Mouse (Mus musculus) bone marrow, adult 2 months (tissue): ENCODE results near the gene Zic2.

Experiments used
- CTCF ChIP-seq: fragments of 200-500 bp; IDR thresholded peaks from 2 replicates; pipeline ENCODE4 v1.5.1; 2011; ENCODE audit warnings: low read length, control low read depth; ENCODE audit not compliant: control insufficient read depth, insufficient read depth
- POLR2A ChIP-seq: fragments of 200-500 bp; IDR thresholded peaks from 2 replicates; pipeline ENCODE4 v1.6.1; 2011; ENCODE audit warnings: low read depth, mild to moderate bottlenecking, control low read depth, low read length, borderline replicate concordance; ENCODE audit not compliant: control insufficient read depth

GRCm38 (mm10) chr14:122484458-122484843, 9.2 kb downstream of the Zic2 start:
- TF ChIP-seq CTCF (no peak), POLR2A (no peak)
